Mouse (Mus musculus) thymus, postnatal 4 days (tissue): ENCODE measurements around the gene Borcs7.

ENCODE experiments used
- DNase-seq: peaks from one replicate; pipeline ENCODE4 v3.0.0; 2021

Borcs7 gene

GRCm38 (mm10) chr19:46715016-46715415, 25.3 kb downstream of the Borcs7 start:
- DNase-seq, result no peak

GRCm38 (mm10) chr19:46718150-46718549, 28.4 kb downstream of the Borcs7 start:
- DNase-seq, result no peak

GRCm38 (mm10) chr19:46724411-46724810, 34.7 kb downstream of the Borcs7 start:
- DNase-seq, result no peak

- no peak for DNase-seq
Observed at GRCm38 (mm10) chr19:46726142-46726541, 36.4 kb downstream of the Borcs7 start.

- no peak for DNase-seq
Observed at GRCm38 (mm10) chr19:46727140-46727736, 37.5 kb downstream of the Borcs7 start.

GRCm38 (mm10) chr19:46727945-46728540, 38.3 kb downstream of the Borcs7 start:
- no peak for DNase-seq

GRCm38 (mm10) chr19:46728909-46729308, 39.2 kb downstream of the Borcs7 start:
- DNase-seq, result no peak

- no peak for DNase-seq
Observed at GRCm38 (mm10) chr19:46731351-46731750, 41.6 kb downstream of the Borcs7 start.

GRCm38 (mm10) chr19:46732673-46733072, 43.0 kb downstream of the Borcs7 start:
- peak; percentile 39 for DNase-seq

GRCm38 (mm10) chr19:46733626-46734025, 43.9 kb downstream of the Borcs7 start:
- DNase-seq, result no peak

GRCm38 (mm10) chr19:46735241-46735640, 45.5 kb downstream of the Borcs7 start:
- no peak for DNase-seq

GRCm38 (mm10) chr19:46737106-46737505, 47.4 kb downstream of the Borcs7 start:
- DNase-seq, result peak; percentile 59

GRCm38 (mm10) chr19:46740341-46741008, 50.8 kb downstream of the Borcs7 start:
- DNase-seq, result peak; percentile 77

- DNase-seq, result no peak
Observed at GRCm38 (mm10) chr19:46741574-46741973, 51.9 kb downstream of the Borcs7 start.

GRCm38 (mm10) chr19:46744681-46745080, 55.0 kb downstream of the Borcs7 start:
- no peak for DNase-seq

- no peak for DNase-seq
Observed at GRCm38 (mm10) chr19:46747799-46748198, 58.1 kb downstream of the Borcs7 start.

GRCm38 (mm10) chr19:46752235-46752634, 62.5 kb downstream of the Borcs7 start:
- DNase-seq, result no peak
